Mouse (Mus musculus) megakaryocyte, embryonic 14.5 days (primary cell): Measurements from ENCODE around the gene AW551984.

Source experiments
- FLI1 ChIP-seq: IDR thresholded peaks from 2 replicates; pipeline ENCODE4 v1.6.1; 2012; ENCODE audit warnings: low read length, inconsistent platforms, mixed read lengths
- GATA1 ChIP-seq: IDR thresholded peaks from 3 replicates; pipeline ENCODE4 v1.6.1; 2012; ENCODE audit warnings: mixed read lengths, low read length, inconsistent platforms, borderline replicate concordance

DNA sequence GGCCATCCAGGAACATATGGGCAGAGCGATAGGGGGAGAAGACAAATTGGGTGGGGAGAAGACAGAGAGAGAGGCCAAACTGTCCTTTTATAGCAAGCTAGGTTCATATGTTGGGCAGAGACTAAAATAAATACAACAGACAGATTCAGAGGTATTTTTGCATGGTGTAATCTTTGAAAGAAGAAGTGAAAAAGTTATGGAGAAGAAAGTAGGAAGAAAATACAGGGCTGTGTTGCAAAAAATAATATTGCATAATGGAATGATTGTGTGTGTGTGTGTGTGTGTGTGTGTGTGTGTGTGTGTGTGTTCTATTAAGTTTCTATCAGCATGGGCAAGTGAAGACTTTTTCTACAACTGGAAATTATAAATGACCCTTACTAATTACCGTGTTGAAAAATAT, 24.9 kb upstream of the AW551984 start:
- TF ChIP-seq GATA1 (no peak), FLI1 (no peak)
